Mouse (Mus musculus) liver, postnatal 0 days (tissue): ENCODE data around the gene Dscam. TPM values are rescaled to one million over a fixed set of nuclear protein-coding genes. Genes with fewer than 3 reads are reported as not detected.

Experiments used
- ATAC-seq: fragments of 200-750 bp; cut with Nextera tagmentation; 2 replicates; pipeline ENCODE4 v1.8.0; 2017; ENCODE audit warnings: mild to moderate bottlenecking, moderate library complexity
- DNase-seq: peaks from one replicate; pipeline ENCODE4 v3.0.0-alpha.2; 2016
- H3K27ac ChIP-seq: fragments of 300-500 bp; sonication (generic); 2 replicates; pipeline ENCODE4 v1.5.1; 2014; ENCODE audit warnings: antibody characterized with exemption, moderate library complexity, mild to moderate bottlenecking, low read depth
- H3K27me3 ChIP-seq: fragments of 300-500 bp; sonication (generic); 2 replicates; pipeline ENCODE4 v1.6.1; 2014; ENCODE audit warnings: low read length, control low read depth, mixed read lengths; ENCODE audit not compliant: insufficient read depth
- H3K36me3 ChIP-seq: fragments of 300-500 bp; sonication (generic); replicated peaks from 2 replicates; pipeline ENCODE4 v1.6.1; 2014; ENCODE audit warnings: mild to moderate bottlenecking, control low read depth, low read length, moderate library complexity, mixed read lengths; ENCODE audit not compliant: insufficient read depth
- H3K4me1 ChIP-seq: fragments of 300-500 bp; sonication (generic); 2 replicates; pipeline ENCODE4 v1.6.1; 2014; ENCODE audit warnings: antibody characterized with exemption, mild to moderate bottlenecking, control low read depth; ENCODE audit not compliant: insufficient read depth
- H3K4me2 ChIP-seq: fragments of 300-500 bp; sonication (generic); 2 replicates; pipeline ENCODE4 v1.6.1; 2014; ENCODE audit warnings: low read depth, mild to moderate bottlenecking, low read length, moderate library complexity, mixed read lengths
- H3K4me3 ChIP-seq: fragments of 300-500 bp; sonication (generic); 2 replicates; pipeline ENCODE4 v1.5.1; 2014; ENCODE audit warnings: low read depth, low read length
- H3K9ac ChIP-seq: fragments of 300-500 bp; sonication (generic); replicated peaks from 2 replicates; pipeline ENCODE4 v1.6.1; 2014; ENCODE audit warnings: mild to moderate bottlenecking, moderate library complexity
- H3K9me3 ChIP-seq: fragments of 300-500 bp; sonication (generic); 2 replicates; pipeline ENCODE4 v1.6.1; 2016; ENCODE audit warnings: mild to moderate bottlenecking, control low read depth, low read length, mixed read lengths
- CTCF ChIP-seq: sonication (generic); IDR thresholded peaks from 2 replicates; pipeline ENCODE4 v1.5.1; 2016; ENCODE audit warnings: antibody characterized with exemption, low read depth
- EP300 ChIP-seq: IDR thresholded peaks from 2 replicates; pipeline ENCODE4 v1.6.1; 2016; ENCODE audit warnings: antibody characterized with exemption, low read depth, mild to moderate bottlenecking
- WGBS: fragments of 180-500 bp; shearing (Covaris S2); extraction: QIAGEN DNeasy Blood & Tissue Kit; methylation state at CpG from one replicate; pipeline ENCODE4 v1.1.7; 2014; ENCODE audit not compliant: insufficient replicate concordance; 5-methylcytosine and 5-hydroxymethylcytosine counted together
- polyA plus RNA-seq: library from polyadenylated mRNA; unstranded; fragments of >200 nt; fragmentation: Nextera tagmentation; extraction: Ambion mirVana; gene quantifications from 2 replicates; pipeline ENCODE4 v1.2.1, GENCODE M21; 2015

The Dscam gene
- polyA plus RNA-seq, 1 experiment from 2014 or later: not detected

DNA sequence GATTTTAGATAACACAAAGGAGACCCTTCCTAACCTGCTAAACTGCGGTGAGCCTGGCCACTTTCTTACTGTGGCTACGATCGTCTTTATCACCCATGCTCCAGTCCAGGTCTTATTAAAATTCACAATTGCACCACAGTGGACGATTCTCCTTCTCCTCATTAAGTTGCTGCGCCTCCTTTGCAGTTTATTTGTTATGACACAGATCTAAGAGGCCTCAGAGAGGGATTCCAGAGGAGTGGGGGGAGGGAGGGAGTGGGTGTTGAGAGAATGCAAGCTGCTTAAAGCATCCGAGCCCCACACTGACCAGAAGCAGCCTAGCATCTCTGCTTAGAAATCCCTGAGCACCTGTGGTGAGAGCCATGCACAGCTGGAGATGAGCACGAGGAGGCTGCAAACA lies 413.6 kb downstream of the Dscam start:
- no peak for TF ChIP-seq CTCF
- no peak for TF ChIP-seq EP300
- WGBS: 23% methylated on average over 7 of the region's 7 CpGs
- Histone ChIP-seq H3K9me3 (no peaks in the 10 kb centered on the region), H3K4me1 (no peaks in the 10 kb centered on the region), H3K9ac (no peak overlapping the region), H3K27ac (no peak overlapping the region), H3K4me3 (no peak overlapping the region), H3K27me3 (no peaks in the 10 kb centered on the region), H3K4me2 (no peak overlapping the region), H3K36me3 (no peaks in the 10 kb centered on the region)
- ATAC-seq (no peak), DNase-seq (no peak)

DNA sequence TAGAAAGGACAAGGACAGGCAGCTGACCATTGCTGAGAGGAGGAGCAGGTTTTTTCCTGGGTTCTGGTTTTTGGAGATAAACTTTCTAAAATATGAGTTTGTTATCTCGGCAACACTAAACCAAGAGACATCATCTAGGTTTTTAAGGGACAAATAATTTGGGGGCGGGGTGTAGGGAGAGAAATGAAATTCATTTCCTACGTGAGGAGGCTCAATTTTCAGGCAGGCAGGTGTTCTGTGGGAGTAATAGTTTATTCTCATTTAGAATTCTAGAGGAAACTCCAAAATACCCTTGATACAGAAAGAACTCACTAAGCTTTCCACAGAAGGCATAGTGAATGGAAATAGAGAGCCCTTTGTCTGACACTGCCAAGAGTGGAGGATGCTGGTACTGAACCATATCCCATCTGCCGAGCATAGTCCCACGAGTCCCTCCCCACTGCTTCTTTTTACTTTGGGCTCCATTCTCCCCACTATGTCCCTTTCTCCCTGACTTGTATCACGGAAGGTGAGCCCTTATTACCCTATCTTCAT lies 415.5 kb downstream of the Dscam start:
- Histone ChIP-seq H3K9me3 (no peaks in the 10 kb centered on the region), H3K9ac (no peak overlapping the region), H3K4me2 (no peak overlapping the region), H3K4me1 (no peaks in the 10 kb centered on the region), H3K27ac (no peak overlapping the region), H3K36me3 (no peaks in the 10 kb centered on the region), H3K4me3 (no peak overlapping the region), H3K27me3 (no peaks in the 10 kb centered on the region)
- ATAC-seq: no peak
- WGBS: 72% methylated on average over 6 of the region's 6 CpGs
- no peak for DNase-seq
- TF ChIP-seq CTCF (no peak), EP300 (no peak)

DNA sequence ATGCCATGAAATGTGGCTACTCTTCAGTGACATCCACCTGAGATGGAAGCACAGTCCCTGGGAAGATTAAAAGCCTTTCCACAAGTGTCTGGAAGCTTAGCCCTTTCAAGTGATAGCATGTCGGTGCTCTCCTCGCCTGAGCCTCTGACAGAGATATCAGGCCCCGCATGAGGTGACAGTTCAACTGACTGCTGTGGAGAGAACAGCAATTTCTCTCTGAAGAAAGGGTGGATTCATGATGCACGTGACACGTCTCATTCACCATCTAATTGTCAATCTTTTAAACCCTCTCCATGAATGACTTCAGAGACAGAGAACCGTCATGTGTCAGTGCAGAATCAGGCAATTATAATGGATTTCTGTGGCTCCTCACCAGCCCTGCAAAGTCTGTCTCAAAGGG lies 416.2 kb downstream of the Dscam start:
- TF ChIP-seq CTCF: no peak
- TF ChIP-seq EP300: no peak
- Histone ChIP-seq H3K4me3 (no peak overlapping the region), H3K4me1 (no peaks in the 10 kb centered on the region), H3K27ac (no peak overlapping the region), H3K9me3 (no peaks in the 10 kb centered on the region), H3K27me3 (no peaks in the 10 kb centered on the region), H3K36me3 (no peaks in the 10 kb centered on the region), H3K9ac (no peak overlapping the region), H3K4me2 (no peak overlapping the region)
- DNase-seq: no peak
- 55% methylated on average over 6 of the region's 6 CpGs for WGBS
- no peak for ATAC-seq

DNA sequence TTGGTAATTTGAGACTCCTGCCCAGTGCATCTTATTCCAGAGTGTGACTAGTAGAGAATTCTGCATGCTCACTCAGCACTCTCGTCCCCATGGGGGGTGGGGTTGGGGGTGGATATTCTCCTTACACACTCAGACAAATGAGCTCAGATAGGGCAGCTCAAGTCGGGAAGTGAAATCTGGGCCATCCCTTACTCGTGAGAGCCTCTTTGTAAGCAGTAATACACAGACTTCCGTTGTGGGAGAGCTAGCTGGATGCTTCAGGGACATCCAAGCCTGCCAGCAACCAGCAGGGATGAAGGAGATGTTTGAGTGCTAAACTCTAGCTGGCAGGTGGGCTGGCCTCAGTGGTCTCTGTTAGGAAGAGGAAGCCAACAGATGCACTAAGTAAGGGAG lies 416.8 kb downstream of the Dscam start:
- no peaks in the 10 kb centered on the region for H3K27me3 ChIP-seq
- H3K9ac ChIP-seq: no peak overlapping the region
- no peak overlapping the region for H3K4me2 ChIP-seq
- no peaks in the 10 kb centered on the region for H3K4me1 ChIP-seq
- H3K9me3 ChIP-seq: no peaks in the 10 kb centered on the region
- WGBS: 25% methylated on average over 4 of the region's 4 CpGs
- no peak for DNase-seq
- H3K4me3 ChIP-seq: no peak overlapping the region
- no peak for ATAC-seq
- H3K36me3 ChIP-seq: no peaks in the 10 kb centered on the region
- no peak overlapping the region for H3K27ac ChIP-seq
- TF ChIP-seq CTCF (no peak), EP300 (no peak)

DNA sequence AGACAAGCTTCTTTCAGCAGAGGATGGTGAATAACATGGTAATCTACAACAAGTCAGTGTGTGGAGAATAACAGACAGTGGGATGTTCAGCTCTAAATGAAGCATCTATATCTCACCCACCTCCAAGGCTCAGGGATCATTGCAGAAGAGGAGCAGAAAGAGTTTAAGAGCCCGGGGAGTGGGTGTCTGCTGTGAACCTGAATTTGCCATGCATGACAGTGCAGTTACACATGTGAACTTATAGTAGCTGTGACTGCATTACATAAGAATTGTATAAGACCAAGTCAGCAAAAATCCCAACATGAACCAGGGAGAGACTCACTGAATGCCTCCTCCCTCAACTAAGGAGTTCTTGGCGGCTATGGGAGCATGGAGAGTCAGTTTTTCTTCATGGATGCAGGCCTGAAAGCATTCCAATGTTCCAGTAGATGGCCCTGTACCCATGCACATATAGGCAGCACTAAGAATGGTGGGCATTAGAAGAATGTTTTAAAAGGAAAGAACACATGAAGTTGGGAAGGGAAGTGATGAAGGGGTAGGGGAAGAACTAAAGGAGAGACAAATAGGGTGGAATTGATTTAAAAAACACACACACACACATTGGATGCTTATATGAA lies 417.3 kb downstream of the Dscam start:
- no peaks in the 10 kb centered on the region for H3K27me3 ChIP-seq
- no peaks in the 10 kb centered on the region for H3K36me3 ChIP-seq
- H3K27ac ChIP-seq: no peak overlapping the region
- WGBS: 75% methylated on average over 2 of the region's 2 CpGs
- DNase-seq: no peak
- H3K4me3 ChIP-seq: no peak overlapping the region
- H3K4me2 ChIP-seq: no peak overlapping the region
- no peaks in the 10 kb centered on the region for H3K4me1 ChIP-seq
- H3K9ac ChIP-seq: no peak overlapping the region
- no peak for ATAC-seq
- H3K9me3 ChIP-seq: no peaks in the 10 kb centered on the region
- TF ChIP-seq CTCF (no peak; the same call in 1 of the 2 replicates), EP300 (no peak)

DNA sequence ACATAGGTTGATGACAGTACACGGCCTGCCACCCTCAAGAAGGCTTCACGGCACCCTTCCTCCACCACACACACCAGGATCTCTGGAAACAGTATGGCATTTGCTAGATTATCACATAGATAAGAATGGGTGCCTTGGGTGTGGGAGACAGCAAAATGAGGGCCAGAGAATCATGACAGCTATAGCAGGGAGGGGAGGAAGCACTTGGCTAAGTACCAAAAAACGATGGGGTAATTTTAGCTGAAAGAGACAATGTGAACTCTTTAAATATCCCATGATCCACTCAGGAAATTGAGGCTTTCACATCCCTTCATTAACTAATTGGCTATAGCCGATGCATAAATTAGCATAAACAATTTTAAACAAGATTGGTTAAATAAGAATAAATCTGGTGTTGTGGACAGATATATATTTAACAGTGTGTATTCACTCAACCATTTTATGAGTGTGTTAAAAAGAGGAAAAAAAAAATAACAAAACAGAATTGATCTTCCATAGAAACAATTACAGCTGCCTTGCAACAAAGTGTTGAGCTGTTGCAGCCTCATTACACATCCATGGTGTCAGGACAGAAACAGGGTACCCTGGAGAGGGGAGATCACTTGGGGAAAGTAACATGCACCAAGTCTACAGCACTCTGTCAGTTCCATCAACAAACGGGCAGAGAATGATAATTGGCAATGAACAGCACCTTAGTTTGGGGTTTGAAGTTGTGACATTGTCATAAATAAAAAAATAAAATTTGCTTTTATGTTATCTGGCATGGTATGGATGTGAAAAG lies 427.9 kb downstream of the Dscam start:
- DNase-seq: no peak
- Histone ChIP-seq H3K9ac (no peak overlapping the region), H3K4me1 (no peaks in the 10 kb centered on the region), H3K9me3 (no peaks in the 10 kb centered on the region), H3K27me3 (no peaks in the 10 kb centered on the region), H3K4me2 (no peak overlapping the region), H3K36me3 (no peaks in the 10 kb centered on the region), H3K27ac (no peak overlapping the region), H3K4me3 (no peak overlapping the region)
- WGBS: 67% methylated on average over 5 of the region's 5 CpGs
- ATAC-seq: no peak
- TF ChIP-seq CTCF: no peak
- TF ChIP-seq EP300: no peak
